21 mouse cellular contexts compared by ENCODE assay signal in the genomic region with DNA sequence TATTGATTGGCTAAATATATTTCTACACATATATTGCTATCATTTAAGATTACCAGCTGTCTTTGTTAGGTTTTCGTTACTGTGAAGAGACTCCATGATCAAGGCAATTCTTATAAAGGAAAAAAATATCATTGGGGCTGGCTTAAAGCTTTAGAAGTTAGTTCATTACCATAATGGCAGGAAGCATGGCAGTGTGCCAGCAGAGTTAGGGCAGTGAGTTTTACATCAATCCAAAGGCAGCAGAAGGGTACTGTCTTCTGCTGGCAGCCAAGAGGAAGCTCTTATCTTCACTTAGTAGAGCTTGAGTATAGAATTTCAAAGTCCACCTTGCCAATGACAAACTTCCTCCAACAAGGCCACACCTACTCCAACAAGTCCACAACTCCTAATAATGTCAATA.
DNase-seq lines count a peak whose midpoint lies in the region; ATAC-seq and TF ChIP-seq lines count a peak whose summit lies in the region.
"Had no signal": no experiment of that assay in that cellular context is flagged by ENCODE, and none has a peak within 500 bp of the region (broad histone marks: within the 10 kb centered on the region; RNA-seq: fewer than 3 reads in every experiment).

No protein-coding gene starts in this region.

- peak; percentile 68 for DNase-seq in forebrain, embryonic 14.5 days (ENCODE audit: low spot score)
- peak; percentile 8 for DNase-seq in kidney, postnatal 10 days
- DNase-seq in kidney, adult 9 months: no peak
- peak; percentile 34 for DNase-seq in midbrain, embryonic 14.5 days
- peak; percentile 69 for DNase-seq in brain, embryonic 14.5 days (ENCODE audit: low read depth)
- no peak for DNase-seq in adrenal gland, postnatal 4 days (ENCODE audit: low spot score in 2 of 2)
- DNase-seq: adrenal gland, postnatal 10 days; B cell, adult 2 months; cerebellum, adult 2 months; cerebellum, postnatal 36 days; gastrocnemius, postnatal 36 days; heart, adult 11 months; heart, postnatal 36 days had no signal

- no peak for TF ChIP-seq CTCF in brain, embryonic 14.5 days (IDR thresholded peaks at IDR 0.05; ENCODE audit: borderline replicate concordance, extremely low read depth, insufficient read depth, insufficient read length)

- H3K36me3 ChIP-seq in forebrain, embryonic 14.5 days (ENCODE audit: control insufficient read depth, insufficient read depth, low read length): no peaks in the 10 kb centered on the region
- H3K36me3 ChIP-seq in forebrain, embryonic 12.5 days (replicated peaks): no peaks in the 10 kb centered on the region
- H3K36me3 ChIP-seq in midbrain, embryonic 14.5 days (ENCODE audit: control insufficient read depth, insufficient read depth, low read length): no peaks in the 10 kb centered on the region
- no peaks in the 10 kb centered on the region for H3K36me3 ChIP-seq in midbrain, embryonic 15.5 days (replicated peaks)
- H3K36me3 ChIP-seq: embryonic facial prominence, embryonic 13.5 days; G1E; heart, embryonic 13.5 days; hindbrain, embryonic 12.5 days had no signal

- H3K27me3 ChIP-seq in forebrain, embryonic 14.5 days (replicated peaks; ENCODE audit: control insufficient read depth, insufficient read depth, low read length): no peaks in the 10 kb centered on the region
- no peaks in the 10 kb centered on the region for H3K27me3 ChIP-seq in forebrain, embryonic 12.5 days
- H3K27me3 ChIP-seq in midbrain, embryonic 14.5 days (ENCODE audit: control insufficient read depth, insufficient read depth, low read length): no peaks in the 10 kb centered on the region
- no peaks in the 10 kb centered on the region for H3K27me3 ChIP-seq in midbrain, embryonic 15.5 days (replicated peaks)
- H3K27me3 ChIP-seq: embryonic facial prominence, embryonic 13.5 days; heart, embryonic 13.5 days; hindbrain, embryonic 12.5 days had no signal

- H3K9ac ChIP-seq in forebrain, embryonic 14.5 days (ENCODE audit: low read length): no peak overlapping the region
- H3K9ac ChIP-seq in forebrain, embryonic 12.5 days: no peak overlapping the region
- no peak overlapping the region for H3K9ac ChIP-seq in midbrain, embryonic 14.5 days (replicated peaks; ENCODE audit: low read length)
- H3K9ac ChIP-seq in midbrain, embryonic 15.5 days: no peak overlapping the region
- H3K9ac ChIP-seq: embryonic facial prominence, embryonic 13.5 days; heart, embryonic 13.5 days; hindbrain, embryonic 12.5 days had no signal

- 43% methylated on average over 1 of the region's 1 CpGs for WGBS in forebrain, embryonic 14.5 days
- WGBS in forebrain, embryonic 12.5 days: 64% methylated on average over 1 of the region's 1 CpGs
- 57% methylated on average over 1 of the region's 1 CpGs for WGBS in midbrain, embryonic 14.5 days
- WGBS in midbrain, embryonic 15.5 days: 42% methylated on average over 1 of the region's 1 CpGs

- H3K4me3 ChIP-seq in forebrain, embryonic 14.5 days (ENCODE audit: low read depth, low read length): no peak overlapping the region
- no peak overlapping the region for H3K4me3 ChIP-seq in forebrain, embryonic 12.5 days (replicated peaks)
- no peak overlapping the region for H3K4me3 ChIP-seq in midbrain, embryonic 14.5 days (replicated peaks; ENCODE audit: low read depth, low read length)
- H3K4me3 ChIP-seq in midbrain, embryonic 15.5 days: no peak overlapping the region
- H3K4me3 ChIP-seq: embryonic facial prominence, embryonic 13.5 days; heart, embryonic 13.5 days; hindbrain, embryonic 12.5 days had no signal

- TF ChIP-seq POLR2A in brain, embryonic 14.5 days (IDR thresholded peaks at IDR 0.05; ENCODE audit: borderline replicate concordance, extremely low read depth, insufficient read depth, insufficient read length, poor library complexity, severe bottlenecking): no peak

- H3K9me3 ChIP-seq in forebrain, embryonic 14.5 days (replicated peaks; ENCODE audit: control insufficient read depth, low read length): no peaks in the 10 kb centered on the region
- H3K9me3 ChIP-seq in forebrain, embryonic 12.5 days: no peaks in the 10 kb centered on the region
- H3K9me3 ChIP-seq in midbrain, embryonic 14.5 days (ENCODE audit: control insufficient read depth, low read length): no peaks in the 10 kb centered on the region
- H3K9me3 ChIP-seq in midbrain, embryonic 15.5 days: no peaks in the 10 kb centered on the region
- H3K9me3 ChIP-seq: embryonic facial prominence, embryonic 13.5 days; heart, embryonic 13.5 days; hindbrain, embryonic 12.5 days had no signal

- peak; percentile 55; the same call in 1 of the 2 replicates for ATAC-seq in forebrain, embryonic 14.5 days
- no peak for ATAC-seq in forebrain, embryonic 12.5 days (ENCODE audit: low FRiP score)
- ATAC-seq in midbrain, embryonic 14.5 days (ENCODE audit: low FRiP score, low TSS enrichment): no peak
- no peak for ATAC-seq in midbrain, embryonic 15.5 days (replicated peaks)
- ATAC-seq: CD4-positive, CD25-positive, alpha-beta regulatory T cell, adult 4 months; intestine, embryonic 16.5 days had no signal

- H3K4me2 ChIP-seq in forebrain, embryonic 14.5 days (ENCODE audit: low read length): no peak overlapping the region
- no peak overlapping the region for H3K4me2 ChIP-seq in forebrain, embryonic 12.5 days
- no peak overlapping the region for H3K4me2 ChIP-seq in midbrain, embryonic 14.5 days (ENCODE audit: low read length)
- H3K4me2 ChIP-seq in midbrain, embryonic 15.5 days: no peak overlapping the region
- H3K4me2 ChIP-seq: embryonic facial prominence, embryonic 13.5 days; heart, embryonic 13.5 days; hindbrain, embryonic 12.5 days had no signal

- no peaks in the 10 kb centered on the region for H3K4me1 ChIP-seq in forebrain, embryonic 14.5 days (ENCODE audit: control insufficient read depth, insufficient read depth, low read length)
- H3K4me1 ChIP-seq in forebrain, embryonic 12.5 days: no peaks in the 10 kb centered on the region
- H3K4me1 ChIP-seq in midbrain, embryonic 14.5 days (ENCODE audit: control insufficient read depth, insufficient read depth, low read length): no peaks in the 10 kb centered on the region
- no peaks in the 10 kb centered on the region for H3K4me1 ChIP-seq in midbrain, embryonic 15.5 days
- H3K4me1 ChIP-seq: embryonic facial prominence, embryonic 13.5 days; heart, embryonic 13.5 days; hindbrain, embryonic 12.5 days had no signal

- no peak overlapping the region for H3K27ac ChIP-seq in forebrain, embryonic 14.5 days (ENCODE audit: low read depth, low read length)
- no peak overlapping the region for H3K27ac ChIP-seq in forebrain, embryonic 12.5 days
- H3K27ac ChIP-seq in midbrain, embryonic 14.5 days (replicated peaks; ENCODE audit: low read depth, low read length): no peak overlapping the region
- H3K27ac ChIP-seq in midbrain, embryonic 15.5 days: no peak overlapping the region
- H3K27ac ChIP-seq: embryonic facial prominence, embryonic 13.5 days; heart, embryonic 13.5 days; hindbrain, embryonic 12.5 days had no signal

Comparison
In these comparisons a context has a peak if more than half of its experiments do, and no peak if none do; other contexts are left out.
1. DNase-seq: peak in forebrain, embryonic 14.5 days (single experiment), kidney, postnatal 10 days (single experiment), midbrain, embryonic 14.5 days (single experiment) and brain, embryonic 14.5 days (single experiment); none in kidney, adult 9 months (single experiment) and adrenal gland, postnatal 4 days (0 of 2).